27 mouse cellular contexts compared by ENCODE assay signal in the genomic region with DNA sequence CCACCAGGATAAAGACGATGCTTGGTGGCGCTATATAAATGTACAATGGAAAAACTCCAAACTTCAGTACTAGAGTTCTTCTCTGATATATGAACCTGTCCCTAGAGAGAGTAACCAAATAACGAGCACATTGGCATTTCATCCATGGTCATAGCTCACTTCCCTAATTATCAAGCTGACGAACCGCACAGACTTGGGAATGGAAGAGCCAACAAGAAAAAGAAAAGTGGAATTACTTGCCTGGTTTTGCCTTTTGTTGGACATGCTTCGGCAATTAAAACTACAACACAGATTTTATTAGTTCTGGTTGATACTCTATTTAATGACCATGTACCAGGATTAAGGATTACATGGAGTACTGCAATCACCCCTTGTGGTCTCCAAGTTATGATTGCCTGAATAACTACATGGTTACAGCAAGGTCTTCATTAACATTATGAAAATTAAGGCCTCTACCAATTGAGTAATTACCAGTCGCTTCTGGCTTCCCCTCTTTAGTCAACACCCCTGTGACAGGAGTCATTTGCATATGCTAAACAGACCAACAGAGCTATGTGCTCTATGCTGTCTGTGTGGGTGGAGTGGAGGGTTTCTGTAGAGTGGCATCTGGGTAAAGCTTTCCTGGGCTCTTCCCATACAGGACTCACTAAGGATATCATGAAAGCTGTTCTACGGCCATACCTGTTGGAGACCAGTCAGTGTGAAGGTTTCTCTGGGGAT. TPM values are rescaled to one million over a fixed set of nuclear protein-coding genes. Genes with fewer than 3 reads are reported as not detected.
A peak's percentile ranks its signal among the peaks of the same experiment; 100 is the strongest.
DNase-seq lines count a peak whose midpoint lies in the region; ATAC-seq and TF ChIP-seq lines count a peak whose summit lies in the region.
"Had no signal": no experiment of that assay in that cellular context is flagged by ENCODE, and none has a peak within 500 bp of the region (broad histone marks: within the 10 kb centered on the region; RNA-seq: fewer than 3 reads in every experiment).

No protein-coding gene starts in this region.

- no peak for TF ChIP-seq CTCF in CH12.LX (conservative IDR thresholded peaks at IDR 0.05 in 1 of 2, IDR thresholded peaks at IDR 0.05 in 1 of 2; ENCODE audit: low read depth in 2 of 2, low read length in 2 of 2)
- no peak for TF ChIP-seq CTCF in hindbrain, postnatal 0 days (IDR thresholded peaks at IDR 0.05; ENCODE audit: low read depth)
- TF ChIP-seq CTCF in gastrocnemius, adult 2 months (IDR thresholded peaks at IDR 0.05) = no peak

- dilution Hi-C loops in CH12.LX (cut with MboI; ENCODE audit: extremely low pct_ligation_motif_present, extremely low pct_unique_long_range_greater_than_20kb, low sequenced_read_pairs) = no loop called here

- no peaks in the 10 kb centered on the region for H3K36me3 ChIP-seq in hindbrain, embryonic 12.5 days
- H3K36me3 ChIP-seq in hindbrain, embryonic 11.5 days (ENCODE audit: control insufficient read depth, insufficient read depth, low read length) = no peaks in the 10 kb centered on the region
- no peaks in the 10 kb centered on the region for H3K36me3 ChIP-seq in CH12.LX (replicated peaks in 1 of 2; ENCODE audit: control insufficient read depth in 1 of 2, insufficient read depth in 1 of 2, low read length in 1 of 2)
- no peaks in the 10 kb centered on the region for H3K36me3 ChIP-seq in forebrain, embryonic 15.5 days
- H3K36me3 ChIP-seq in hindbrain, postnatal 0 days (ENCODE audit: insufficient read depth, low read length) = no peaks in the 10 kb centered on the region
- H3K36me3 ChIP-seq: embryonic facial prominence, embryonic 12.5 days; heart, embryonic 10.5 days; kidney, embryonic 15.5 days; limb, embryonic 15.5 days; liver, embryonic 15.5 days; lung, embryonic 15.5 days; neural tube, embryonic 12.5 days had no signal

- H3K4me3 ChIP-seq in hindbrain, embryonic 12.5 days = no peak overlapping the region
- no peak overlapping the region for H3K4me3 ChIP-seq in hindbrain, embryonic 11.5 days (ENCODE audit: low read depth, low read length)
- H3K4me3 ChIP-seq in CH12.LX (replicated peaks in 1 of 3; ENCODE audit: low read depth in 2 of 3, low read length in 2 of 3, poor library complexity in 1 of 3) = no peak overlapping the region
- H3K4me3 ChIP-seq in forebrain, embryonic 15.5 days = no peak overlapping the region
- no peak overlapping the region for H3K4me3 ChIP-seq in hindbrain, postnatal 0 days (ENCODE audit: low read length)
- H3K4me3 ChIP-seq in gastrocnemius, adult 2 months = no peak overlapping the region
- H3K4me3 ChIP-seq: embryonic facial prominence, embryonic 12.5 days; erythroblast, embryonic 14.5 days; heart, embryonic 10.5 days; kidney, embryonic 15.5 days; left cerebral cortex, adult 2 months; limb, embryonic 15.5 days; liver, embryonic 15.5 days; lung, embryonic 15.5 days; megakaryocyte, embryonic 14.5 days; neural tube, embryonic 12.5 days had no signal

- in situ Hi-C loops in CH12.LX (cut with MboI; ENCODE audit: low pct_ligation_motif_present, low pct_unique_long_range_greater_than_20kb, low sequenced_read_pairs) = loop anchor here (25.0 kb wide), 1 partner anchor 405 kb away; no protein-coding TSS in a partner anchor

- ATAC-seq in hindbrain, embryonic 12.5 days (ENCODE audit: low FRiP score) = peak; percentile 81
- ATAC-seq in hindbrain, embryonic 11.5 days (ENCODE audit: low FRiP score) = no peak
- peak; percentile 86 for ATAC-seq in forebrain, embryonic 15.5 days (replicated peaks)
- ATAC-seq in hindbrain, postnatal 0 days = no peak
- ATAC-seq: CD4-positive, CD25-positive, alpha-beta regulatory T cell, adult 4 months; intestine, postnatal 0 days had no signal

- intact Hi-C loops in left cerebral cortex, postnatal 10 days (cut with DNase I) = no loop called here
- intact Hi-C loops in gastrocnemius, adult 2 months (cut with DNase I) = no loop called here

- H3K4me2 ChIP-seq in hindbrain, embryonic 12.5 days (replicated peaks) = no peak overlapping the region
- H3K4me2 ChIP-seq in hindbrain, embryonic 11.5 days (replicated peaks; ENCODE audit: low read depth, low read length) = no peak overlapping the region
- H3K4me2 ChIP-seq in CH12.LX (ENCODE audit: insufficient read depth, low read depth, poor library complexity, severe bottlenecking) = no peak overlapping the region
- H3K4me2 ChIP-seq in forebrain, embryonic 15.5 days (replicated peaks) = no peak overlapping the region
- H3K4me2 ChIP-seq in hindbrain, postnatal 0 days (ENCODE audit: low read depth, low read length) = no peak overlapping the region
- H3K4me2 ChIP-seq: embryonic facial prominence, embryonic 12.5 days; kidney, embryonic 15.5 days; limb, embryonic 15.5 days; liver, embryonic 15.5 days; lung, embryonic 15.5 days; neural tube, embryonic 12.5 days had no signal

- no peak for DNase-seq in hindbrain, embryonic 11.5 days (ENCODE audit: low spot score)
- DNase-seq in CH12.LX (ENCODE audit: extremely low read depth) (peak; percentile 9), adipocyte (ENCODE audit: low spot score) (no peak)
- DNase-seq in hindbrain, postnatal 0 days (ENCODE audit: low spot score) = no peak
- DNase-seq in left cerebral cortex, postnatal 10 days (ENCODE audit: extremely low spot score in 1 of 2, low spot score in 2 of 2) = no peak
- no peak for DNase-seq in gastrocnemius, adult 2 months
- DNase-seq: adrenal gland, adult 8-10 months; cerebellum, postnatal 14 days; gastrocnemius, postnatal 10 days; kidney, postnatal 4 days; lung, postnatal 36 days; thymus, postnatal 25 days had no signal

- TF ChIP-seq RAD21 in CH12.LX (IDR thresholded peaks at IDR 0.05; ENCODE audit: low read depth, low read length) = no peak

- no peak for TF ChIP-seq EP300 in CH12.LX (IDR thresholded peaks at IDR 0.05; ENCODE audit: low read length)

- 0 out of 2 replicates have a peak, but pooled peaks cover 5% of the 10 kb centered on the region for H3K27me3 ChIP-seq in hindbrain, embryonic 12.5 days
- H3K27me3 ChIP-seq in hindbrain, embryonic 11.5 days (ENCODE audit: control insufficient read depth, insufficient read depth, low read length) = no peaks in the 10 kb centered on the region; the same call in 1 of the 2 replicates
- H3K27me3 ChIP-seq in CH12.LX (replicated peaks) = peaks cover 1% of the 10 kb centered on the region
- no peaks in the 10 kb centered on the region for H3K27me3 ChIP-seq in forebrain, embryonic 15.5 days
- H3K27me3 ChIP-seq in hindbrain, postnatal 0 days (ENCODE audit: insufficient read depth, low read length) = no peaks in the 10 kb centered on the region
- H3K27me3 ChIP-seq: embryonic facial prominence, embryonic 12.5 days; liver, embryonic 15.5 days; lung, embryonic 15.5 days; neural tube, embryonic 12.5 days had no signal

- H3K9ac ChIP-seq in hindbrain, embryonic 12.5 days = no peak overlapping the region
- no peak overlapping the region for H3K9ac ChIP-seq in hindbrain, embryonic 11.5 days (ENCODE audit: low read depth, low read length)
- H3K9ac ChIP-seq in CH12.LX (ENCODE audit: insufficient read depth, low read depth) = no peak overlapping the region
- no peak overlapping the region for H3K9ac ChIP-seq in forebrain, embryonic 15.5 days (replicated peaks)
- H3K9ac ChIP-seq in hindbrain, postnatal 0 days (replicated peaks; ENCODE audit: low read length) = no peak overlapping the region
- H3K9ac ChIP-seq: embryonic facial prominence, embryonic 12.5 days; kidney, embryonic 15.5 days; limb, embryonic 15.5 days; liver, embryonic 15.5 days; lung, embryonic 15.5 days; neural tube, embryonic 12.5 days had no signal

- WGBS in hindbrain, embryonic 12.5 days = 69% methylated on average over 8 of the region's 8 CpGs
- WGBS in hindbrain, embryonic 11.5 days = 85% methylated on average over 8 of the region's 8 CpGs
- 28% methylated on average over 8 of the region's 8 CpGs for WGBS in forebrain, embryonic 15.5 days
- 48% methylated on average over 8 of the region's 8 CpGs for WGBS in hindbrain, postnatal 0 days

- H3K4me1 ChIP-seq in hindbrain, embryonic 12.5 days = peaks cover 4% of the 10 kb centered on the region; the same call in 1 of the 2 replicates
- H3K4me1 ChIP-seq in hindbrain, embryonic 11.5 days (replicated peaks; ENCODE audit: control insufficient read depth, insufficient read depth, low read length) = no peaks in the 10 kb centered on the region
- H3K4me1 ChIP-seq in CH12.LX (ENCODE audit: control insufficient read depth in 1 of 2, insufficient read depth in 2 of 2) = peaks cover 3 to 6% of the 10 kb centered on the region in 2 experiments; a peak in 2 of 4 replicates
- peaks cover 26% of the 10 kb centered on the region for H3K4me1 ChIP-seq in forebrain, embryonic 15.5 days
- H3K4me1 ChIP-seq in hindbrain, postnatal 0 days (ENCODE audit: insufficient read depth, low read length) = no peaks in the 10 kb centered on the region
- H3K4me1 ChIP-seq: embryonic facial prominence, embryonic 12.5 days; heart, embryonic 10.5 days; kidney, embryonic 15.5 days; liver, embryonic 15.5 days; lung, embryonic 15.5 days; megakaryocyte, embryonic 14.5 days; neural tube, embryonic 12.5 days had no signal

- TF ChIP-seq POLR2A in CH12.LX (IDR thresholded peaks at IDR 0.05; ENCODE audit: low read depth, low read length) = no peak

- H3K27ac ChIP-seq in hindbrain, embryonic 12.5 days = no peak overlapping the region
- no peak overlapping the region for H3K27ac ChIP-seq in hindbrain, embryonic 11.5 days (ENCODE audit: low read depth, low read length)
- H3K27ac ChIP-seq in CH12.LX (ENCODE audit: insufficient read depth, low read depth) = no peak overlapping the region
- peak overlapping the region; percentile 69 for H3K27ac ChIP-seq in forebrain, embryonic 15.5 days (replicated peaks)
- peak overlapping the region; percentile 45; the same call in 1 of the 2 replicates for H3K27ac ChIP-seq in hindbrain, postnatal 0 days
- H3K27ac ChIP-seq in gastrocnemius, adult 2 months = no peak overlapping the region
- H3K27ac ChIP-seq: embryonic facial prominence, embryonic 12.5 days; heart, embryonic 10.5 days; kidney, embryonic 15.5 days; left cerebral cortex, adult 2 months; limb, embryonic 15.5 days; liver, embryonic 15.5 days; lung, embryonic 15.5 days; neural tube, embryonic 12.5 days had no signal

- H3K79me2 ChIP-seq in CH12.LX (replicated peaks; ENCODE audit: control insufficient read depth, extremely low read depth, insufficient read depth, poor library complexity, severe bottlenecking) = no peaks in the 10 kb centered on the region

- no peaks in the 10 kb centered on the region for H3K9me3 ChIP-seq in hindbrain, embryonic 12.5 days (replicated peaks)
- no peaks in the 10 kb centered on the region for H3K9me3 ChIP-seq in hindbrain, embryonic 11.5 days (ENCODE audit: control insufficient read depth, low read length)
- peaks cover 3% of the 10 kb centered on the region for H3K9me3 ChIP-seq in CH12.LX (replicated peaks; ENCODE audit: low read length)
- H3K9me3 ChIP-seq in forebrain, embryonic 15.5 days = peaks cover 10% of the 10 kb centered on the region; the same call in 1 of the 2 replicates
- no peaks in the 10 kb centered on the region for H3K9me3 ChIP-seq in hindbrain, postnatal 0 days (ENCODE audit: low read length)
- H3K9me3 ChIP-seq: embryonic facial prominence, embryonic 12.5 days; heart, embryonic 10.5 days; kidney, embryonic 15.5 days; limb, embryonic 15.5 days; liver, embryonic 15.5 days; lung, embryonic 15.5 days had no signal

RNA-seq across cellular contexts. Expression of gene Tecta, which starts 16.9 kb away (rescaled TPM):
- 0.94 and 1.8 TPM in 2 replicates for polyA plus RNA-seq in hindbrain, embryonic 12.5 days (2016; fragmentation: Nextera tagmentation; extraction: Ambion mirVana)
- 0.71 and 0.88 TPM in 2 replicates for polyA plus RNA-seq in hindbrain, embryonic 11.5 days (2014; fragmentation: Nextera tagmentation; extraction: Ambion mirVana)
- total RNA-seq in CH12.LX (2012; rRNA removed) (0.04 TPM in 1 of 2 replicates, not detected in the other), CH12.LX (2014; rRNA removed) (not detected in 2 replicates)
- 0.09 TPM in 1 of 2 replicates, not detected in the other for polyA plus RNA-seq in CH12.LX (2012; ENCODE audit: insufficient read length, low read depth)
- 0.36 and 0.41 TPM in 2 replicates for polyA plus RNA-seq in forebrain, embryonic 15.5 days (2015; fragmentation: Nextera tagmentation; extraction: Ambion mirVana)
- total RNA-seq in hindbrain, postnatal 0 days (2014; rRNA removed) = 0.16 and 0.43 TPM in 2 replicates
- polyA plus RNA-seq in hindbrain, postnatal 0 days (2015; fragmentation: Nextera tagmentation; extraction: Ambion mirVana) = 0.39 and 0.43 TPM in 2 replicates
- under 1 TPM; 0.43 to 0.58 TPM for total RNA-seq in left cerebral cortex, postnatal 10 days (2021)
- total RNA-seq in gastrocnemius, adult 2 months (2021) = 1 to 10 TPM in 1 of 2 experiments, under 1 TPM in 1; 0.77 to 1.2 TPM
- total RNA-seq: granulocyte monocyte progenitor cell, adult 5-6 weeks had no signal
- polyA plus RNA-seq: CD4-positive, CD25-positive, alpha-beta regulatory T cell, adult 4 months; lung, embryonic 15.5 days had no signal

Comparison
In these comparisons a context has a peak if more than half of its experiments do, and no peak if none do; other contexts are left out.
1. ATAC-seq: peak in hindbrain, embryonic 12.5 days (single experiment) and forebrain, embryonic 15.5 days (single experiment); none in hindbrain, embryonic 11.5 days (single experiment) and hindbrain, postnatal 0 days (single experiment).
2. H3K27ac ChIP-seq: peak in forebrain, embryonic 15.5 days (single experiment) and hindbrain, postnatal 0 days (single experiment); none in hindbrain, embryonic 12.5 days (single experiment), hindbrain, embryonic 11.5 days (single experiment), CH12.LX (single experiment) and gastrocnemius, adult 2 months (single experiment).